Mouse (Mus musculus) CH12.LX (cell line): ENCODE measurements around the gene Ccnt1.

Experiments used
- CHD1 ChIP-seq: IDR thresholded peaks from 2 replicates; pipeline ENCODE4 v1.6.1; 2012; ENCODE audit warnings: low read depth, low read length, improper control_type of control experiment, inconsistent platforms
- CTCF ChIP-seq, 2 experiments: IDR thresholded peaks in 1 of 2; conservative IDR thresholded peaks in 1 of 2; 2 replicates each; pipeline ENCODE4 v1.5.1; 2011 to 2012; ENCODE audit warnings: low read depth in 2 of 2, low read length in 2 of 2, improper control_type of control experiment in 1 of 2, inconsistent platforms in 1 of 2, mild to moderate bottlenecking in 1 of 2, moderate library complexity in 1 of 2
- EP300 ChIP-seq: IDR thresholded peaks from 2 replicates; pipeline ENCODE4 v1.6.1; 2011; ENCODE audit warnings: low read length, improper control_type of control experiment
- GABPA ChIP-seq: IDR thresholded peaks from 2 replicates; pipeline ENCODE4 v1.6.1; 2012; ENCODE audit warnings: low read depth, low read length, improper control_type of control experiment, inconsistent platforms; ENCODE audit not compliant: insufficient replicate concordance
- HCFC1 ChIP-seq: IDR thresholded peaks from 2 replicates; pipeline ENCODE4 v1.6.1; 2012; ENCODE audit warnings: low read depth, mild to moderate bottlenecking, inconsistent platforms, low read length, improper control_type of control experiment
- MXI1 ChIP-seq: IDR thresholded peaks from 2 replicates; pipeline ENCODE4 v1.6.1; 2011; ENCODE audit warnings: mild to moderate bottlenecking, low read depth, low read length, improper control_type of control experiment
- MYC ChIP-seq: IDR thresholded peaks from 2 replicates; pipeline ENCODE4 v1.6.1; 2011; ENCODE audit warnings: low read depth, mild to moderate bottlenecking, improper control_type of control experiment, low read length
- NRF1 ChIP-seq: IDR thresholded peaks from 2 replicates; pipeline ENCODE4 v1.6.1; 2014; ENCODE audit warnings: low read depth, mild to moderate bottlenecking, inconsistent platforms, low read length, improper control_type of control experiment, moderate library complexity
- POLR2A ChIP-seq: IDR thresholded peaks from 2 replicates; pipeline ENCODE4 v1.6.1; 2011; ENCODE audit warnings: low read depth, mild to moderate bottlenecking, improper control_type of control experiment, low read length
- RCOR1 ChIP-seq: conservative IDR thresholded peaks from 2 replicates; pipeline ENCODE4 v1.6.1; 2012; ENCODE audit warnings: low read depth, mild to moderate bottlenecking, inconsistent platforms, low read length, improper control_type of control experiment
- SIN3A ChIP-seq: IDR thresholded peaks from 2 replicates; pipeline ENCODE4 v1.6.1; 2012; ENCODE audit warnings: low read length, improper control_type of control experiment, inconsistent platforms
- USF1 ChIP-seq: IDR thresholded peaks from 2 replicates; pipeline ENCODE4 v1.6.1; 2014; ENCODE audit warnings: low read depth, mild to moderate bottlenecking, inconsistent platforms, low read length, improper control_type of control experiment
- ZNF384 ChIP-seq: IDR thresholded peaks from 2 replicates; pipeline ENCODE4 v1.6.1; 2012; ENCODE audit warnings: low read depth, low read length, improper control_type of control experiment, inconsistent platforms

DNA sequence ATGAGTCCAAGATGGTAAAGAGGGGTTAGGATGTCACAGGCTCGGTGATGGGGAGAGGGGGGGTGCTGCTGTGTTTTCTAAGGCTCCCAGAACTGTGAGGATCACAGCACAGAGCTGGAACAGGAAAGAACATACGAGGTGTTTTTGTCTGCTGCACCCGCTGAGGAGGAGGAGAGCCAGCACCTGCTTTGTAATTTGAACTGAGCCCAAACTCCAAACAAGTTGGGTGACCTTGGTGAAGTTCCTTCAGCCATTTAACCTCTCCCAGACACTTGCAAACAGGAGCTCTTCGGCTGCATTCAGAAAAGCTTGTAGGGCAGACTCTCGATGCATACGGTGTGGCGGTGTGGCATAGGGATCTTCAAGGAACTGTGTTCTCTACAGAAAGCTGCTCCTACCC lies 14.7 kb upstream of the Ccnt1 start:
- TF ChIP-seq GABPA (no peak), CHD1 (no peak), POLR2A (no peak), CTCF (conservative IDR thresholded peaks at IDR 0.05 in 1 of 2, IDR thresholded peaks at IDR 0.05 in 1 of 2; ENCODE audit: low read depth in 2 of 2, low read length in 2 of 2) (no peak), MYC (no peak), EP300 (no peak), MXI1 (no peak), HCFC1 (no peak), RCOR1 (no peak), SIN3A (no peak), USF1 (no peak), NRF1 (no peak), ZNF384 (no peak)
